Mouse (Mus musculus) neutrophil, adult 5-6 weeks (primary cell): Measurements from ENCODE around the gene Sptbn4. TPM values are rescaled to one million over a fixed set of nuclear protein-coding genes. Genes with fewer than 3 reads are reported as not detected.

ENCODE experiments used
- ATAC-seq: fragments of 151-379, 151-347 bp; 2 replicates; pipeline ENCODE4 v1.8.0; 2017; ENCODE audit warnings: mild to moderate bottlenecking, moderate TSS enrichment; ENCODE audit not compliant: insufficient number of reproducible peaks, poor library complexity, low FRiP score, severe bottlenecking; ENCODE audit errors: extremely low read depth
- total RNA-seq: library from RNA; stranded (forward); fragments of 200-1000 nt; gene quantifications from 2 replicates; pipeline ENCODE4 v1.2.3, GENCODE M21; 2017

Gene Sptbn4
- total RNA-seq, 1 experiment from 2014 or later, result not detected

DNA sequence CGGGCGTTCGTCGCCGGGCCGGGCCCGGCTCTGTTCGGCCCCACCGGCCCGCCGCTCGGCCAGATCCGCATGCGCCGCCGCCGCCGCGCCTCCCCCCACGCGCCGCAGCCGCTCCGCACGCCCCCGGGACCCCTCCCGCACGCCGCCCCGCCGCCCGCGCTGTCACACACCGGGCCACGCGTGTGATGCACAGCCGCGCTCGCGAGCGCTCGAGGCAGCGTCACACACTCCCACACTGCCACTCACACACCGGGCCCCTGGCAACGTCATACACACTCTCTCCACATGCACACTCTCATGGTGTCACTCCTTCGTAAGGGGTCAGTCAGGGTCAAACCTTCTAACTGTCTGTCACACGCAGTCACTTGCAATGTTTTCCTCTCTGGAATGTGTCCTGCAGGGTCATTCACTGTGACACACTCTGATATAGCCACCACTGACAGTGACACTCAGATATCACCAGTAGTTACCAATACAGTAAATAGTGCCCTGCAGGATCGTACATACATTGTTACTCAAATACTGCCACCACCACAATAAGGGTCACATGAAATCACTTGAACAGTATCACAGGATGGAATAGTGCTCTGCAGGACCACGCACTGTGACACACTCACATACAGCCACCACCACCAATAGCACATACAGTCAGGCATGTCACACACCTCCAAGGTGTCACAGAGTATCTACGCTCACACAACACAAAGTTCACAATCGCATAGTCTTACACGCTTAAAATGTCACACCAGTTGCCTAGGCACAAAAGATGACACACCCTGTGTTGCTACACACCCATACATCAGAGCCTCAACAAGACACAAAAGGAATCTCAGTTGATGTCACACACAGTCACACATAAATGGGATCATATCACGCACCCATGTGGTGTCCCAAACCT is 716 bp downstream of the Sptbn4 start:
- ATAC-seq, result no peak

DNA sequence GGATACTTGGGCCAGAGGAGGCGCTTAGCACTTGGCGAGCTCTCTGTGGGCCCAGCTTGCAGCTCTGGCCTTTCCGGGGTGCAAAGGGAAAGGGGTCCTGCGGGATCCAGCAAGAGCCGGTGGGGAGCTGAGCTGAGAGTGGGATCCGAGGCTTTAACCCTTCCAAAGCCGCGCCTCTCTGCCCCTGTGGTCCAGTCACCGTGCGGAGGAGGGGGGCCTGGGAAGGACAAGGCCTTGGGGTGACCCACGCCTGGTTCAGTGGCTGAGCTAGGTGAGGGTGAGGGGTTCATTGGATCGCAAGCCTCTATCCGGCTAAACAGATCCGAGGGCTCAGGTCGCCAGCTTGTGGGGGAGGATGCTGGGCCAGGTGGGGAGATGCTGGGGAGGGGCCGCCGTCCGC is 1.4 kb downstream of the Sptbn4 start:
- no peak for ATAC-seq

DNA sequence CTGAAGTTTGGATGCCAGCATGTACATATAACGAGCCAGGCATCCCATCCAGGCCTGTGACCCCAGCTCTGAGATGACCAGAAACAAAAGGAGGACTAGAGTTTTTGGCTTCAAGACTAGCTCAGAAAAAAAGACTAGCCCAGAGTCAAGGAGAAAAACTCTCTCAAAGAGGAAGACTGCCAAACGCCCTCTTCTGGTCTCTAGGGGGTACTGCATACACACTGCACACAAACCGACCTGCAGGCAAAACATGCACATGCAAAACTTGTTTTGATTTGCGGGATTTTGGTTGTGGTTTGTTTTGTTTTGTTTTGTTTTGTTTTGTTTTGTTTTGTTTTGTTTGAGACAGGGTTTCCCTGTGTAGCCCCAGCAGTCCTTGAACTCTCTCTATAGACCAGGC is 7.5 kb downstream of the Sptbn4 start:
- ATAC-seq, result no peak

DNA sequence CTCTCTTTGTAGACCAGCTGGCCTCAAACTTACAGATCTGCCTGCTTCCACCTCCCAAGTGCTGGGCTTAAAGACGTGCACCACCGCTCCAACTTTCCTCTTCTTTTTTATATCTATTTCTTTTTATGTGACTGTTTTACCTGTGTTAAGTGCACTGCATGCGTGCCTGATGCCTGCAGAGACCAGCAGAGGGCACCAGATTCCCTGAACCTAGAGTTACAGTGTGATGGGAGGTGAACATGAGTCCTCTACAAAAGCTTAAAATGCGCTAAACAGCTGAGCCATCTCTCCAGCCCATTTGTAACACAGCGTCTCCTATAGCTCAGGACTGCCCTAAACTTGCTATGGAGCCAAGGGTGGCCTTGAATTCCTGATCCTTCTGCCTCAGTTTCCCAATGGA is 9.9 kb downstream of the Sptbn4 start:
- peak; percentile 65 for ATAC-seq

DNA sequence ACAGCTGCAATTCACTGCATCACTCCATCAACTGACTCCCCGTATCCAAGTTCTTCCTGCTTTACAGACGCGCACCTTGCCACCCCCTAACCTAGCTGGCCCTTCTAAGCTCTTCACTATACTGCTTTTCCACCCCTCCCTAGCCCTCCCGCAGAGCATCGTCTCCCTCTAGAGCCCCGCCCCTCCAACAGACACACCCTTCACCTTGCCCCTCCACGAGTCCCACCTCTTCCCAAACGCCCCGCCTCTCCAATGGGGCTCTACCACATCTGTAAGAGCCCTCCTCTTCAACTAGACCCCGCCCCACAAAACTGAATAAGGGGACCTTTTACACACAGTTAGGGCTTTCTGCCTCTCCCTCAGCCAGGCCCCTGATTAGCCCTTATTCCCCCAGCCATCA is 13.7 kb downstream of the Sptbn4 start:
- ATAC-seq, result no peak

DNA sequence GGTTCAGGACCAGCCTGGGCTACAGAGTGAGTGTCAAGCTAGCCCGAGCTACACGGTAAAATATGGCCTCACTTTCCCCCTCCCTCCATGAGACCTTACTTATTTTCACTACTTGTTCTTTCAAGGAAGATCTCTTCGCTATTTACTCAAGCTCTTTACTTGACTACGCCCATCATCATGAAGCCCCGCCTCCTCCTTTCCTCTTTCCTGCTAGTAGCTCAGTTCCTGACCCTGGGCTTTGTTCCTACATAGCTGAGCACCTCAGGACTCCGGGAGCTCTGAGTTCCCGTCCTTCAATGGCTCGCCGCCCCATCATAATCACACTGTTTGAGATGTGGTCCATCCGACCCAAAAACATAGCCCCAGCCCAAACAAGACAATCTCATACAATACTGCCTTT is 14.1 kb downstream of the Sptbn4 start:
- no peak for ATAC-seq

DNA sequence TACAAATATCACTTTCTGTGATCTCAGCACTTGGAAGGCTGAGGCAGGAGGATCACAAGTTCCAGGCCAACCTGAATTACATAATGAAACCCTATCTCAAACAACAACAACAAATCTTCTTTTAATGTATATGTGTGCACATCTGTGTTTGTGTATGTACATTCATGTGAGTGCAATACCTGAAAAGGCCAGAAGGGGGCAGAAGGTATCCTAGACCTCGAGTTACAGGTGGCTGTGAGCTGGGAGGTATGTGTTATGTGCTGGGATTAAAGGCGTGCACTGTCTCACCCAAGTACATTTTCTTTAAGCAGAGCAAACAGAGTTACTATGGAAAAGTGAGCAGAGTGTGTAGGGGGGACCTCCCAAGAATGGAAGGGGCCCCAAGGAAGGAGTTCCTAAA is 18.4 kb downstream of the Sptbn4 start:
- no peak for ATAC-seq

DNA sequence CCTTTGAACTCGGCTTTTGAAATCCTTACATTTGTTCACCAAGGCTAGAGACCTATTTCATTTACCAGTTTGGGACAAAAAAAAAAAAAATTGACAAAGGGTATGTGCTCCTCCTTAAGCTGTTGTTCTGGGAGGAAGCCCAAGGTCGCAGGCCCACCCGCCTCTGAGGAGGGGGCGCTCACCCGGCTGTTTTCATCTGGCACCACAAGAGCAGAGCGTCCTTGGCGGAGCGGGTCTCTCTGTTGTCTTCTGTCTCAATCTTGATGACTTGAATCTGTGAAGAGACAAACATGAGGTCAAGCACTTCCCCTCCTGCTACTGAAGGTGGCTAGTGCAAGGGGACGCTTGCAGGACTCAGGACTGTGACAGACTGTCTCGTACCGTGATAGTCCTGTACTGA is 19.5 kb downstream of the Sptbn4 start:
- no peak for ATAC-seq

DNA sequence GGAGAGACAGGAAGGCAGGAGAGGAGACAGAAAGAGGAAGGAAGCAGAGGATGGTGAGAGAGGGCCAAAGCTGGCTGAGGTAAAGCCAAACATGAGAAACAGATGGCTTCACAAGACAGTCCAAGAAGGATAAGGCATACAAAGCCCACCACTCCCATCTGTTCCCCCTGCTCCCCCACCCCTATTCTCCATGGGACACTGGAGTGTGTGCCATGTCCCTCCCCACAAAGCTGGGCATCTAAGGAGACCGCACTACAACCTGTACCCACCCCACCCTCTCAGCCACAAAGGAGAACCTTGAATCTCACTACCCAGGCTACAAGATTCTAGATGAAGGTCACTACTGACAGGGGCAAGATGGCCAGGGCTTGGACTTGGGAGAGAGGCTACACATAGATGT is 20.1 kb downstream of the Sptbn4 start:
- ATAC-seq, result no peak

DNA sequence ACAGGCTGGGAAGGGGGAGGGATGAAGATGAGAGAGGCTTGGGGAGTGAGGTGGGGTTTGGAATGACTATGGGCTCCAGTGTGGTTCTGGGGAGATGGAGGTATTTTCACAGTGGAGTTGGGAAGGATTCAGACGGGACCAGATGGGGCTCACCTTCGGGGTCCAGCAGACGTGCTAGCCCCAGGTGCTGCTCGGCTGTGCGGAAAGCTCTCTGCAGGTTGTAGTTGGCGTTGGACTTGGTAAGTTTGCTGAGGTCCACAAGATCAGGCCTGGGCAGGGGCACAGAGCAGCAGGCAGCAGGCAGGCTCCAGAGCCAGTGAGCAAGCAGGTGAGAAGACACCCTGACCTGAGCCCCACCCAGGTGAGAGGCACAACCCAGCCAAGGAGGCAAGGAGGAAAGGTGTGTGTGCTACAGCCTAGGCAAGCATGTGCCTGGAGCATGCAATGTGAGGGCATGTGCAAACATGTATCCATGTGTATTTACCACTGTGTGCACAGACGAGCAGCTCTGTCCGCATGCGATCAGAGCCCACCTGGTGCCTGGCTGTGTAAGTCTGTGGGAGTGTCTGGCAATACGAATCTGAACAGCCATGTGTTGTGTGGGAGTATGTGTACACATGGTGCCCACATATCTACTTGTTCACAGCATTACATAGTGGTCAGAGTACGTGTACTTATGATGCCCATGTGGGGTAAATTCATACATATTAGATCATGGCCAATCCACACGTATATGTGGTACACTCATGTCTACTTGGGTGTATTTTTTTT is 23.7 kb downstream of the Sptbn4 start:
- no peak for ATAC-seq

DNA sequence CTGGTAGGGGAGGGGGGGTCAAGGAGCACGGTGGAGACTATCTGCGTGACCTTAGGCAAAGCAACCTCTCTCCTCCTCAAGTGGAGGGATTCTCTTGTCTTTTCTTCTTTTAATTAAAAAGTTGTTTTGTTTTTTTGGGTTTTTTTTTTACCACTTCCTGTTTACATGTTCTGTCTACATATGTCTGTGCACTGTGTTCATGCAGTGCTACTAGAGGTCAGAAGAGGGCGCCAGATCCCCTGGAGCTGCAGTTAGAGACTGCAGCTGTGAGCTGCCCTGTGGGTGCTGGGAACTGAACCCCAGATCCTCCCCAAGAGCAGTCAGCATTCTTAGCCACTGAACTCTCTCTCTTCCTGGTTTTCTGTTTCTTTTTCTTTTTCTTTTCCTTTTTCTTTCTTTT is 28.4 kb downstream of the Sptbn4 start:
- ATAC-seq, result no peak

DNA sequence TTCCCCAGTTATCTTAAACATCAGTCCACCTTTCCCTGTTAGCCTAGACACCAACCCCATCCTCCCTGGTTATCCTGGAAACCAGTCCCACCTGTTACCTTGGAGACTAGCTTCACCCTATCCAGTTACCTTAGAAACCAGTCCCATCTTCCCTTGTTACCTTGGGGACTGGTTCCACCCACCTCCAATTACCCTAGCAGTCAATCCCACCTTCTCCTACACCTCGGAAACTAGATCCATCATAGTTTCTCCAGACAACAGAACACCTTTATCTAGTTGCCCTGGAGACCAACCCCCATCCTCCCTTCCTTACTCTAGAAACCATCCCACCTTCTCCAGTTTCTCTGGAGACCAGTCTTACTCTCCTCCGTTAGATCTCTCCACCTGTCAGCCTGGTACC is 30.3 kb downstream of the Sptbn4 start:
- no peak for ATAC-seq

DNA sequence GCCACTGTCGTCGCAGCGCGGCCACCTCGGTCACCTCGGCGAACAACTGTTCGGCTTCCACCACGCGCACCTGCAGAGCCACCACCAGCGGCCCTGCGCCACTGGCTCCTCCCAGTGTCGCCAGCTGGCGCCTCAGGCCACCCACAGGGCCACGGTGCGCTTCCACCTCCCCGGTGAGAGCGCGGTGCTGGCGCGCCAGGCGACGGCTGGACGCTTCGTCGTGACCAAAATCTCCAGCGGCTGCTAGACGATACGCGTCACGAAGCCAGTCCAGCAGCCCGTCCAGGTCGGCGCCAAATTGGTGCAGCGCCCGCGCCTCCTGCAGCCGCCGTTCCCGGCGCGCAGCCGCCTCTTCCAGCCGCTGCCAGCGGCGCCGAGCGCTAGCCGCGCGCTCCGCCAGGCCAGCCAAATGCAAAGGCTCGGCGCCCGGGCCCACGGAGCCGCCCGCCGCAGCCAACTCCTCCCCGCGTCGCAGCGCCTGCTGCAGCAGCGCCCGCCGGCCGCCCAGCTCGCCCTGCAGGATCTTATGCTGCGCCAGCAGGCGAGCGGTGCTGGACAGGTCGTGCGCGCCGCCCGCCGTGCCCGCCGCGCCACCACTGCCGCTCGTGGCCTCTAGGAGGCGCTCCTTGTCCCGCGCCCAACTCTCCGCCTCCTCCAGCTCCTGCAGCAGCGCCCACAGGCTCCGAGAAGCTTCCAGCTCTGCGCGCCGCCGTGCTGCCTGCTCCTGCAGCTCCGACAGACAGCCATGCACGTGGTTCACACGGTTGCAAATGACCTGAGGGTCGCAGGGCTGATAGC is 38.9 kb downstream of the Sptbn4 start:
- no peak for ATAC-seq

DNA sequence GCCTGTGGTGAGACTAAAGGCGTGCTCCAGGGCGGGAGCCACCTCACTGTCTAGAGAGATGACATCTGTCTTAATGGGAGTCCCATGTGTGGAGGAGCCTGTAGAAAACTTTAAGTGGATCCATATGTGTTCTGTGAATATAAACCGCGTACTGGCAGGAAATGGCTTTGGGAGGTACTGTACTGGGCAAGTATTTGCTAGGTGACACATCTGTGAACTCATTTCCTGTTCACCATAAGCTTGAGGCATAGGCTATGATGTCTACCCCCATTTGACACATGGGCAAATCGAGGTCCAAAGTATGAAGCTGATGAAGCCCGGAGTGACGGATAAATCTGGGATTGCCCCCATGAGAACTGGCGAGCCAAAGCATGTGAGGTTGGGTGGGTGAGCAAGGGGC is 39.7 kb downstream of the Sptbn4 start:
- ATAC-seq, result no peak

DNA sequence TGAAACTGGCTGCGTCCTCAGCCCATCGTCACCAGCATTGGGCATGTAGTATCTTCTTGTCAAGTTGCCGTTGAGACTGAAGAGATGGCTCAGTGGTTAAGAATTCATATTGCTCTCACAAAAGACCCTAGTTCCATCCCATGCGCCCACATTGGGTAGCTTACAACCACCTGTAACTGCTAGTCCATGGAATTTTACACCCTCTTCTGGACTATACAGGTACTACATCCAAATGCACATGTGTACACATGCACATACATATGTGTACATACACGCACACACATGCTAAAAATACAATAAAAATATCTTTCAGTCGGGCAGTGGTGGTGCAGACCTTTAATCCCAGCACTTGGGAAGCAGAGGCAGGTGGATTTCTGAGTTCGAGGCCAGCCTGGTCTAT is 41.0 kb downstream of the Sptbn4 start:
- no peak for ATAC-seq

DNA sequence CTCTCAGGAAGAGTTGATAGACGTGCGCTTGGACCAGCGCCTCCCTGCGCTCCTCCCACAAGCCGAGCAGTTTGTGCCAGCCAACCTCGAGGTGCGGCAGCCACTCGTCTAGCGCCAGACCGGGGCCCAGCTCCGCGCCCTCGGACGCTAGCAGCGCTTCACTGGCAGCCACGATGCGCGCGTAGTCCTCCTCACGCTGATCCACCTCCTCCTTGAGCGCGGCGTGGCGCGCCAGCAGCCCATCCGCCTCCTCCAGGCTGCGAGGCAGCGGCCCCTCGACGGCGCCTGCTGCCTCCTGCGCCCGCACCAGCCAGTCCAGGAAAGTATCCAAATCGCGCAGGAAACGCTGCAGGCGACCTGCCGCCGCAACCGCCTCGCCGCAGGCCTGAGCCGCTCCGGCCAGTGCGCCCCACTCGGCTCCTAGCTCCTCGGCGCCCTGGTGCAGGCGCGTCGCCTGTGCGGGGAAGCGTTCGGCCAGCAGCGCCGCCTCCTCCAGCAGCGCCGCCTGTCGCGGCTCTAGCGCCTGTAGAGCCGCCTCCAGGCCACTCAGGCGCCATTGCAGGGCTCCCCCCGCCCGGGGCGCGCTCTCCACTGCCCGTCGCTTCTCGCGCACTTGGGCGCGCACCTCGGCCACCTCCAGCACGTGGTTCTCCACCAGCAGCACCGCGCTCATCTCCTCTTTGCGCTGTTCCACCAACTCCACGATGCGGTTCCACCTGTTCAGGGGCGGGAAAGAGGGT is 43.1 kb downstream of the Sptbn4 start:
- no peak for ATAC-seq

DNA sequence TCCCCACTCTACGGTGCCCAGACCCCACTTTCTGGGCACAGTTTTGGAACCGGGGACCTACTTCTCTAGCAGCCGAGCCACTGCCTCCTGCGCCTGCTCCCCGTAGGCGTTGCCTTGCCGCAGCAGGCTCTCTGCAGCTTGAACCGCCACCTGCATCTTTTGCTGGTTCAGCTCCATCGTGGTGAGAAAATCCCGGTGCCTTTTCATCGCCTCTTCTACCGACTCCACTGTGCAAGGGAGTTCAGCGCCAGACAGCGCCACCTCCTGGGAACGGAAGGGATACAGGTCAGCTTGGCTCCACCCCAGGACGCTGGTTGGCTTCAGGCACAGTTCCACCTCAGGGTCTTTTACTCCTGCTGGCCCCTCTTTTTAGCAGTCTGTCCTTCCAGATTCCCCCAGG is 44.8 kb downstream of the Sptbn4 start:
- ATAC-seq, result peak; percentile 40; the same call in 1 of the 2 replicates

DNA sequence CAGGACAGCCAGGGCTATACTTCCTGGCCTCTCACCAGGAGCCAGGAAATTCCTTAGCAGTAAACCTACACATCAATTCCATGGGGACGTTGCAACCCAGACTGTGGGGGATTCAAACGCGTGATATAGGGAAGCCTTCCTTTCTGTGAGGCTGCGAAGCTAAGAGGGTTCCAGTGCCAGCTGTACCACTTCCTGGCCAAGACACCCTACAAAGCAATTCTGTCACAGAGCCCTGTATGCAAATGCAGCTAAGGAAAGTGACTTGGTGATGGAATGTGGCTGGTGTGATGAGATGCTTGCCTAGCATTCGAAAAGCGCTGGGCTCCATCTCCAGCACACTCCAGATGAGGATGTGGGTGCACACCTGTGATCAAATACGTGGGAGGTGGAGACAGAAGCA is 46.9 kb downstream of the Sptbn4 start:
- ATAC-seq, result no peak
